Mouse (Mus musculus) ES-Bruce4 (cell line): ENCODE data around the gene Pitpnc1.

ENCODE experiments used
- CTCF ChIP-seq: IDR thresholded peaks from one replicate; pipeline ENCODE4 v1.8.1; 2011; ENCODE audit warnings: low read depth, low read length
- POLR2A ChIP-seq: IDR thresholded peaks from one replicate; pipeline ENCODE4 v1.8.1; 2011; ENCODE audit warnings: low read length; ENCODE audit not compliant: insufficient read depth

DNA sequence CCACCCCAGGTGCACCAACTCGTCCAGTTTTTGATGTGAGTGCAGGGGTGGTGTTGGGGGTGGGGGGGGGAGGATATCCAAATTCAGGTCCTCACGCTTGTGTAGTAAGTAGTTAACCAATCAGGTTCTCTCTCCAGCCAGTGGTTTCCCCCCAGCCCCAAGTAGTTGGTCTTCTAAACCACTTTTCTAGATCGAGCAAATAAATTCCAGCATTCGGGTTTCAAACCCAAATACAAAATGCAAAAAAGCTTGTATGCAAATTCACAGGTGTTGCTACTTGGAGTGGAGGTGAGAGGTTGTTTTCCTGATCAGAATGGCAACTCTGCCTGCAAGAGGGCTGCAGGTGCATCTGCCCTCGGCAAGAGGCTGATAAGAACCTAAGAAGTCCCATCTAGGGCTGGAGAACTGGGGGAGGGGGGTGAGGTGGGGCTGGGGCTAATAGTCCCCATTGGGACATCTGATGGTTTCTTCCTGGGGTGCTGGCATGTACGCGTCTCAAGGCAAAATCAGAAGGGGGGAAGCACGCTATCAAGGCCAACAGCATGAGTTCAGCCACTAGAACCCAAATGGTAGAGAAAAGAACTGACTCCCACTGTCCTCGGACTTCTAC, 170.9 kb downstream of the Pitpnc1 start:
- TF ChIP-seq CTCF, result no peak
- TF ChIP-seq POLR2A, result no peak
